Mouse (Mus musculus) liver, embryonic 13.5 days (tissue): ENCODE data around the gene Sema3b. TPM values are rescaled to one million over a fixed set of nuclear protein-coding genes. Genes with fewer than 3 reads are reported as not detected.

Source experiments
- ATAC-seq: fragments of 200-750 bp; cut with Nextera tagmentation; 2 replicates; pipeline ENCODE4 v1.8.0; 2017; ENCODE audit warnings: low read depth, mild to moderate bottlenecking, moderate number of reproducible peaks, moderate library complexity
- DNase-seq: peaks from one replicate; pipeline ENCODE4 v3.0.0; 2022
- H3K27ac ChIP-seq: fragments of 300-500 bp; sonication (generic); 2 replicates; pipeline ENCODE4 v1.5.1; 2015; ENCODE audit warnings: moderate library complexity, mild to moderate bottlenecking, inconsistent platforms
- H3K27me3 ChIP-seq: fragments of 300-500 bp; sonication (generic); 2 replicates; pipeline ENCODE4 v1.6.1; 2015; ENCODE audit warnings: mild to moderate bottlenecking, inconsistent platforms
- H3K36me3 ChIP-seq: fragments of 300-500 bp; sonication (generic); 2 replicates; pipeline ENCODE4 v1.6.1; 2015; ENCODE audit warnings: mild to moderate bottlenecking, inconsistent platforms
- H3K4me1 ChIP-seq: fragments of 300-500 bp; sonication (generic); replicated peaks from 2 replicates; pipeline ENCODE4 v1.6.1; 2015; ENCODE audit warnings: inconsistent platforms
- H3K4me2 ChIP-seq: fragments of 300-500 bp; sonication (generic); 2 replicates; pipeline ENCODE4 v1.6.1; 2015; ENCODE audit warnings: inconsistent platforms, mild to moderate bottlenecking, moderate library complexity
- H3K4me3 ChIP-seq: fragments of 300-500 bp; sonication (generic); replicated peaks from 2 replicates; pipeline ENCODE4 v1.5.1; 2015; ENCODE audit warnings: mild to moderate bottlenecking, inconsistent platforms
- H3K9ac ChIP-seq: fragments of 300-500 bp; sonication (generic); 2 replicates; pipeline ENCODE4 v1.6.1; 2015; ENCODE audit warnings: mild to moderate bottlenecking, inconsistent platforms
- H3K9me3 ChIP-seq: fragments of 300-500 bp; sonication (generic); replicated peaks from 2 replicates; pipeline ENCODE4 v1.6.1; 2016; ENCODE audit warnings: inconsistent platforms
- WGBS: fragments of 180-500 bp; shearing (Covaris S2); methylation state at CpG from one replicate; pipeline ENCODE4 v1.1.7; 2015; ENCODE audit not compliant: insufficient replicate concordance; 5-methylcytosine and 5-hydroxymethylcytosine counted together
- polyA plus RNA-seq: library from polyadenylated mRNA; unstranded; fragments of >200 nt; fragmentation: Nextera tagmentation; extraction: Ambion mirVana; gene quantifications from 2 replicates; pipeline ENCODE4 v1.2.1, GENCODE M21; 2015

Gene Sema3b
- polyA plus RNA-seq, 1 experiment from 2014 or later: 0.22 TPM

DNA sequence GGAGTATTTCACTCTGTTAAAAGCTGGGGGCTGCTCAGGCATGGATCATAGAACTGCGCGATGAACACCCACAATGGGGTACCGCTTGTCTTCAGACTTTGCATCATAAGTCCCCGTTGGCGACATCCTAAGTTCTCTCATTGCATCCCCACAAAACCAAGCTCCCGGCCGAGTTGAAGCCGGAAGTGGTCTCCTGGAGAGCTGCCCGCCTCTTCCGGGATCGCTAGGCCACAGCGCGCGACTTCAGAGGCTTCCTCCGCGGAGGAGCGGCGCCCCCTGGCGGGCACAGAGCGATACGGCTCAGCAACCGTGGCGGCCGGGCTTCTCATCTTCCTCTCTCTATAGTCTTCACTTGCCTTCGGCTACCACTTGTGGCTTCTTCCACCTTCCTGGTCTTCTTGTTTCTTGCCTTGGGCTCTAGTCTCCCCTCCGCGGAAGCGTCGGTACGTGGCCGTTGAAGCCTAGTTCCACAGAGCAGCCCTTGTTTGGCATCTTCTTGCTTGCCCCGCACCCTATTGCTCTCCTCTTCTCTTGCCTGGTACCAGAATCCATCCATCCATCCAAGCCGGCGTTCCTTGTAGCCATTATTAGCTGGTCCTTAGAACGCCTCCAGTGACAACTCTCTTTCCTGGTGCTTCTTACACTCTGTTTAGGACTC lies 35.6 kb upstream of the Sema3b start:
- WGBS: 4% methylated on average over 35 of the region's 35 CpGs

DNA sequence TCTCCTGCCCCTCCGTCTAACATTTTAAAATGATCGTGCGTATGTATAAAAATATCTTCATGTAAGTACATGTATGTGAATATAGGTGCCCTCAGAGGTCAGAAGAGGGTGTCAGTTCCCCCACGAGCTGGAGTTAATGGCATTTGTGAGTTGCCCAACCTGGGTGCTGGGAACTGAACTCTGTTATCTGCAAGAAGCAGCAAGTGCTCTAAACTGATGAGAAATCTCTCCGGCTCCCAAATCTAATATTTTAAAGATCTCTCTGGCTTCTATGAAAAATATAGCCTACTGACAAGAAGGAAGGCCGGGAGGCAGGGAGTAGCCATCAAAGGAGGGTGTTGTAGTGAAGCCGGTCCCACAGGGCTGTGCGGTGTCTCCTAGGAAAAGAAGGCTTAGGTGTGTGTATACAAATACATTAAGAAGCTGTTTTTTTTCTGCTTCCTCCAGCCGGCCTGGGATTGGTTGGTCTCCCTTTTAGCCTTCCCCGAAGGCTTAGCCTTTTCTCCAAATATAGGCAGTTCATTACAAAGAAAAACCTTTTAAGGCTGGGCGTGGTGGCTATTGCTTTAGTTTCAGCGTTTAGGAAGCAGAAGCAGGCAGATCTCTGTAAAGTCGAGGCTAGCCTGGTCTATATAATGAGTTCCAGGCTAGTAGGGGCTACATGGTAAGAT lies 34.6 kb upstream of the Sema3b start:
- no peak for DNase-seq
- no peak for ATAC-seq
- WGBS: 65% methylated on average over 13 of the region's 13 CpGs
- Histone ChIP-seq H3K4me3 (peak overlapping the region; percentile 67), H3K4me2 (peak overlapping the region; percentile 82), H3K36me3 (no peaks in the 10 kb centered on the region), H3K27me3 (no peaks in the 10 kb centered on the region), H3K27ac (peak overlapping the region; percentile 62), H3K4me1 (peaks cover 32% of the 10 kb centered on the region), H3K9me3 (no peaks in the 10 kb centered on the region), H3K9ac (peak overlapping the region; percentile 77)

More for the DNA sequence above, 35.6 kb upstream of the Sema3b start:
- peaks cover 32% of the 10 kb centered on the region for H3K4me1 ChIP-seq
- H3K4me3 ChIP-seq: peak overlapping the region; percentile 67
- no peaks in the 10 kb centered on the region for H3K36me3 ChIP-seq
- H3K27me3 ChIP-seq: no peaks in the 10 kb centered on the region
- no peaks in the 10 kb centered on the region for H3K9me3 ChIP-seq
- H3K4me2 ChIP-seq: peak overlapping the region; percentile 82
- peak; percentile 81 for DNase-seq
- ATAC-seq: peak; percentile 82
- H3K27ac ChIP-seq: peak overlapping the region; percentile 62
- peak overlapping the region; percentile 77 for H3K9ac ChIP-seq

DNA sequence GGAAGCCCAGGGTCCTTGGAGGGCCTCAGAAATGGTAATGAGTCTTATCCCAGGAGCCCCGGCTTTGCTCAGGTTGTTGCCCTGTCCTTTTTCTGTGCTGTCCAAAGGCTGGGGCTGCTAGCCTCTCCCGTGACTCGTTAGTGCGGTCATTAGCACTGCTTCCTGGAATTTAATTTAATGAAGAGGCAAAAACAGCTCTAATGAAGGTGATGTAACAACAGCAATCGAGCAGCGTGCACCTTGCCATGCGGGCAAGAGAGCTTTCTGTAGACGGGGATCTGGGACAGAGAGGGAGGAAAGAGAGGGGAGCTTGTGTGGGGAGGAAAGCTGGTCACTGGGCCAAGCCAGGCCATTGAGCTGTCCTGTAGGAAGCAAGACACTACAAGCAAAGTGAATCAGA lies 32.6 kb upstream of the Sema3b start:
- Histone ChIP-seq H3K4me3 (no peak overlapping the region), H3K4me1 (peaks cover 40% of the 10 kb centered on the region), H3K27me3 (no peaks in the 10 kb centered on the region), H3K9me3 (no peaks in the 10 kb centered on the region), H3K27ac (no peak overlapping the region; the same call in 1 of the 2 replicates), H3K36me3 (no peaks in the 10 kb centered on the region), H3K4me2 (no peak overlapping the region), H3K9ac (no peak overlapping the region)
- ATAC-seq (no peak), DNase-seq (no peak)
- WGBS: 68% methylated on average over 8 of the region's 8 CpGs

DNA sequence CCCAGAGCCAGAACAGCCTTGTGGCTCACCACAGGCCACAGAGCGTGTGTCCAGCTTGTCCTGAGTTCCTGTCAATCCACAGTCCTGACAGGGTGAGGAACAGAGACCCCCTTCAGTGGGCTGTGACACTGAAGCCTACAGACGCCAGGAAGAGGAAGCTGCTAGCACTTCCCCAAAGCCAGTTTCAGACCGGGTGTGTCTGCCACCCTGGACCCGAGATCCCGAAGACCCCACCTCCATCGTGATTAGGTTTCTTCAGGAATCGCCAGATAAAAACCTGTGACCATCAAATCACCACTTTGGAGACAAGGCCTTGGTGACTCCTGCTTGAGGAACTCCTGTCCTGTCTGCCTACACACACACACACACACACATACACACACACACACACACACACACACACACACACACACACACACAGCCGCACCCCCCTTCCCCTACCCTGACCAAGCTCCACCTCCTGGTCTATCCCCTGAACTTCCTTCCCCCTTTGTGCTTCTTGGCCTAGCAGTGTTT lies 31.3 kb upstream of the Sema3b start:
- H3K36me3 ChIP-seq: no peaks in the 10 kb centered on the region
- H3K4me2 ChIP-seq: no peak overlapping the region
- 20% methylated on average over 8 of the region's 8 CpGs for WGBS
- DNase-seq (no peak), ATAC-seq (no peak)
- H3K9ac ChIP-seq: no peak overlapping the region
- no peak overlapping the region for H3K4me3 ChIP-seq
- H3K4me1 ChIP-seq: peaks cover 46% of the 10 kb centered on the region
- no peaks in the 10 kb centered on the region for H3K27me3 ChIP-seq
- H3K27ac ChIP-seq: peak overlapping the region; percentile 58
- H3K9me3 ChIP-seq: no peaks in the 10 kb centered on the region

DNA sequence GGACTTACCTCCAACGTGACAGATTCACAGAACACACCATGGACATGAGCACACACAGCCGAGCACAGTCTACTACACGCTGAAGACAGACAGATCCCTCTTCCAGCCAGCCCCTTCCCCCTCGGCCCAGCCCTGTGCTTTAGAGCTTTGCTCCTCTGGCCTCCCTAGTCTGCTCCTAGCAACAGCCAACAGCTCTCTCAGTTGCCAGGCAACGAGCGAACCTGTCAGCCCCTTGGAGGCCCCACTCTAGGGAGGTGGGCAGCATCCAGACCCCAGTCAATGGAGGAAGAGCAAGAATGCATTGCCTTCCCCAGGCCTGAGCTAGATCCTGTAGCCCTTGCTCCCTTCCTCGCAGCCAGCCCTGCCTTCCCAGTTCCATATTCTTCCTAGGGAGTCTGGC lies 28.0 kb upstream of the Sema3b start:
- Histone ChIP-seq H3K36me3 (peaks cover under 1% of the 10 kb centered on the region; the same call in 1 of the 2 replicates), H3K4me2 (no peak overlapping the region), H3K27ac (no peak overlapping the region), H3K9me3 (no peaks in the 10 kb centered on the region), H3K9ac (no peak overlapping the region), H3K4me1 (peaks cover 50% of the 10 kb centered on the region), H3K27me3 (no peaks in the 10 kb centered on the region), H3K4me3 (no peak overlapping the region)
- 64% methylated on average over 7 of the region's 7 CpGs for WGBS
- DNase-seq: no peak
- no peak for ATAC-seq

DNA sequence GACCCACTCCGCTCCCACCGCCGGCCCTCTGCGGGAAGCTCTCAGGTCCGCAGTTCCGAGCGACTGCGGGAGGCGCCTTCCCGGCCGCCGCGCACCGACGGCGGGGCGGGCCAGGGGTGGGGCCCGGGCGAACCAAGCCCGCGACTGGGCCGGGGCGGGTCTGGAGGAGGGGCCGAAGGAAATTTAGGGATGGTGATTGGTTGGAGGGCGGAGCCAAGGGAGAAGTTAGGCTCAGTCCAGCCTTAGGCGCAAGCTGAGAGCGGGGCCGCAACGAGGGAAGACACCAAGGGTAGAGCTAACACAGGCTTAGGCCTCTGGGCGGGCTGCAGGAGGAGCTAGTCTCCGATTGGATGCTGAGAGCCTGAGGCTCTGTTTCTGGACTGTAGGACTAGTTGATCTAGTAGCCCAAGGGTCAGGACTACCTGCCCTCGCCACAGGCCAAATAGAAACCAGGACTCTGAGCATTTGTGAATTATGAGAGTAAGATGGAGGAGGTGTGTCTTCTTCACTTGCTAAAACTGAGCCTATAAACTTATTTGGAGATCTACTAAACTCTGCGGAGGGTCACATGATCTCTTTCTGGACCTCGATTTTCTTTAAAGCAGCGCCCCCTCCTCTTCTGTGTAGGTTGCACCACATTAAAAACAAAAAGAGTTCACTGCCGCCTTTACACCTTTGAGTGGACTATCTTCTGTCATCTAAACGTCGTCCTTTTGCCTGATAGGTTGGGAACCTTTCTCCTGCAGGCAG lies 26.4 kb upstream of the Sema3b start, which contains the start of gene Gnai2:
Gnai2 (minus strand) TSS at position 89 of the 750 bp plus-strand sequence.
- no peaks in the 10 kb centered on the region for H3K9me3 ChIP-seq
- peaks cover 63% of the 10 kb centered on the region for H3K4me1 ChIP-seq
- peak within 1 kb of the TSS; percentile 86 for H3K4me3 ChIP-seq
- no peaks in the 10 kb centered on the region for H3K27me3 ChIP-seq
- peaks cover 16% of the 10 kb centered on the region for H3K36me3 ChIP-seq
- H3K9ac ChIP-seq: peak within 1 kb of the TSS; percentile 97
- peak within 1 kb of the TSS; percentile 100 for H3K4me2 ChIP-seq
- ATAC-seq: peak; percentile 94
- peak within 1 kb of the TSS; percentile 94 for H3K27ac ChIP-seq
- peak; percentile 97 for DNase-seq
- under 1% methylated on average over 38 of the region's 38 CpGs for WGBS

DNA sequence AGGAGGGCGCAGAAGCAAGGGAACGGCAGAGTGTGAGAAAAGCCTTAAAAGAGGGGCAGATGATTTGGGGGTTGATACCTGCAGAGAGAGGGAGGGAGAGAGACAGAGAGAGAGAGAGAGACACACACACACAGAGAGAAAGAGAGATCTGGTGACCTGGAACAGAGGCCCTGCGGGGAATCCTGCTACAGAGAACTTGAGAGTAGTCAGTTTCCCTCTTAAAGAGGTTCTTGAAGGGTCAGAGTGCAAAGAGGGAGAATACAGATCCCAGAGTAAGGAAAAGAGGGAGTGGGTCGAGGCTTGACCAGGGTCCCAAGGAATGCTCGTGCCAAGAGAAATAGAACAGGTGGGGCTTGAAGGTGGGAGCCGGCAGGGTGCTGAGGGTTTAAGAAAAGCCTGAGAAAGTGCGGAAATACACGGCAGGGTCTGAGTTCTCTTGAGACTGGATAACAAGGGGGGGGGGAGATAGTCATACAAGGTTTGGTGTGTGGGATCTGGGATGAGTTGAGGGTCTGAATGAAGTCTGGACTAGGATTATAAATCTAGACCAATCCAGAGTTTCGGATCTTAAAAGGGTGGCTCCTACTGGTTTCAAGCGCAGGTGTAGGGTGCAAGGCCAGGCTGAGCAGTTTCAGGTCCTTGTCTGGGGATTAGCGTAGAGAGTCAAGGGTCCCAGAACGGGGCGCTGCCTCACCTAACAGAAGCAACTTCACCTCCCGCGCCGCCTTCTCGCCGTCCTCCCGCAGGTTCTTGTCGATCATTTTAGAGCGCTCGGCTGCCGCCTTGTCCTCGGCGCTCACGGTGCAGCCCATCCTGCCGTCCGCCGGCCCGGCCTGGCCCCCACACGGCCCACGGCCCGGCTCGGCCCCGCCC lies 25.6 kb upstream of the Sema3b start:
- Histone ChIP-seq H3K4me1 (peaks cover 68% of the 10 kb centered on the region), H3K27ac (peak overlapping the region; percentile 94), H3K27me3 (no peaks in the 10 kb centered on the region), H3K4me2 (peak overlapping the region; percentile 100), H3K36me3 (peaks cover 18% of the 10 kb centered on the region), H3K4me3 (peak overlapping the region; percentile 86), H3K9ac (peak overlapping the region; percentile 97), H3K9me3 (no peaks in the 10 kb centered on the region)
- DNase-seq (no peak), ATAC-seq (peak; percentile 2; the same call in 1 of the 2 replicates)
- under 1% methylated on average over 35 of the region's 35 CpGs for WGBS

DNA sequence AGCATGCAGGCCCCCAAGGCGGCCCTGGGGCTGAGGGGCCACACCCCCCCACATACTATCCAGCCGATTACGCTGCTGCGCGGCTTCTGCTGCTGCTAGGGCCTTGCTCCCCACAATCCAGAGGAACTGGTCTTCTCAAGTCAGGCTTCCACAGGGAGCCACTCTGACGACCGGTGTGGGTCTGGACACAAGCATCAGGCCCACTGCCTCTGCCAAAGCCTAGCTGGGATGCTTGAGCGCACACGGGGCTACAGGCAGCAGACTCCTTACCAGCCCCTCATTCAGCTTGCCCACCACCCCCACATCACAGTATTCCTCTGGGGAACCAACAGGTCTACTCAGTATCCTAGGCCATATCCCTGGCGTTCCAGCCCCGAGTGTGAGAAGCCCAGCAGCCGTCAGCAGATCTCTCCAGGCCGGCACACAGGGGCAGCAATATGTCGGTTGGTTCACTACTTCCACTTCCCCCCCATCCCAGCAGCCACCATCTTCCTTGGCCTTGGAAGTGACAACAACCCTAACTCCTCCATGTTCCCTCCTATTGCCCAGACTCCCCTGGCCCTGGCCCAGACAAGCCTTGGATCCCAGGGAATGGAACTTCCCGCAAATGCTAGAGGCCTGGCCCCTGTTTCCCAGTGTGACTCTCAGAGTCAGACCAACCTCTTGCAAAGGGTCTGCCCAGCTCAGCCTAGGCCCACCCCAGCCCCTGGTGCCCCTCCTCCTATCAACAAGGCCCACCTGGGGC lies 24.8 kb upstream of the Sema3b start:
- no peaks in the 10 kb centered on the region for H3K27me3 ChIP-seq
- peak overlapping the region; percentile 86 for H3K4me3 ChIP-seq
- WGBS: 2% methylated on average over 15 of the region's 15 CpGs
- H3K9me3 ChIP-seq: no peaks in the 10 kb centered on the region
- peak overlapping the region; percentile 100 for H3K4me2 ChIP-seq
- DNase-seq: no peak
- peaks cover 25% of the 10 kb centered on the region for H3K36me3 ChIP-seq
- 0 out of 2 replicates have a peak, but pooled peaks have one; percentile 16 for ATAC-seq
- peaks cover 77% of the 10 kb centered on the region for H3K4me1 ChIP-seq
- H3K9ac ChIP-seq: peak overlapping the region; percentile 97
- H3K27ac ChIP-seq: peak overlapping the region; percentile 94

DNA sequence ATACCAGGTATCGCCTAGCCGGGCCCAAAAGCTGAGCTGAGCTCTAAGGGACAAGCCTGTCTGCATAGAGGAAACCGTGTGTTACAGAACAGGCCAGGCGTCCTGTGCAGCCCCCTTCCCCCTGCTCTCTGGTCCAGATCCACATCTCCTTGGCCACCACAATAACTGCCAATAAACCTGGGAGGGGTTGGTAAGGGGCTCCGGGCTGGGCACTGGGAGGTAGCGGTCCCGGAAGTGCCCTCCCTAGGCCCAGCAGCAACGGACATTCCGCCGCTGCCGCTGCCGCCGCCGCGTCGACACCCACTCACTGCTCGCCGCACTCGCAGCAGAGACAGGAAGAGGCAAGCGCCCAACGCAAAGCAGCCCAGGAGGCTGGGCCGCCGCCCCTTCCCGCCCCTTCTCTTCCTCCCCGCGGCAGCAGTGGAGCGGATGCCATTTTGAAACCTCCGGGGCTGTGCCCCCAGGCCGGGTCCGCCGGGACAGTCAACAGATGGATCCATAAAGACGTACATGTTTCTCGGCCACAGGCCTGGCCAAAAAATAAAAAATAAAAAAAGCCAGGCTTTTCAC lies 24.1 kb upstream of the Sema3b start:
- no peaks in the 10 kb centered on the region for H3K9me3 ChIP-seq
- peak overlapping the region; percentile 100 for H3K4me2 ChIP-seq
- DNase-seq (peak; percentile 71), ATAC-seq (peak; percentile 41)
- H3K4me1 ChIP-seq: peaks cover 83% of the 10 kb centered on the region
- H3K27ac ChIP-seq: peak overlapping the region; percentile 94
- peak overlapping the region; percentile 86 for H3K4me3 ChIP-seq
- H3K27me3 ChIP-seq: no peaks in the 10 kb centered on the region
- under 1% methylated on average over 33 of the region's 33 CpGs for WGBS
- peaks cover 30% of the 10 kb centered on the region for H3K36me3 ChIP-seq
- H3K9ac ChIP-seq: peak overlapping the region; percentile 97

DNA sequence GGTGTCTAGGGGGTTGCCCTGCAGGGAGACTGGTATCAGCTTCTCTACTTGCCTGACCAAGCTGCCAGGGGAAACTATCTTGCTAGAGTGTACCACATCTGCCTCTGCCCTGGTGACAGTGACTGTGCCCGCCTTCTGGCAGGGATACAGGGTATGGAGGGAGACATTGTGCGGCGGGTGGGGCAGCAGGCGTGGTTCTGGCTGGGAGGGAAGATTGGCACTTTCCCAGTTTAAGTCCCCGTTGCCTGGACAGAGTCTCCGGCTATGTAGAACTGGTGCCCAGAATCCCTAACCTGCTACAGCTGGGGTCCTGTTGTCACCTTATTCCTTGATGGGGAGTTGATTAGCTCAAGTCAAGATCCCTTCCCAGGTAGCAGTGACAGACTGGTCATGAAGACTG lies 23.4 kb upstream of the Sema3b start:
- DNase-seq (peak; percentile 56), ATAC-seq (peak; percentile 6; the same call in 1 of the 2 replicates)
- Histone ChIP-seq H3K36me3 (peaks cover 35% of the 10 kb centered on the region), H3K27me3 (no peaks in the 10 kb centered on the region), H3K9me3 (no peaks in the 10 kb centered on the region), H3K27ac (peak overlapping the region; percentile 94), H3K4me3 (peak overlapping the region; percentile 86), H3K4me2 (peak overlapping the region; percentile 100), H3K4me1 (peaks cover 90% of the 10 kb centered on the region), H3K9ac (peak overlapping the region; percentile 97)
- 30% methylated on average over 6 of the region's 6 CpGs for WGBS
